Comparison of ENCODE assay signal across 20 mouse cellular contexts in genomic region chr7:141892151-141892550, GRCm38 (mm10). TPM values are rescaled to one million over a fixed set of nuclear protein-coding genes. Genes with fewer than 3 reads are reported as not detected.
DNase-seq lines count a peak whose midpoint lies in the region; ATAC-seq lines count a peak whose summit lies in the region.
"Had no signal": no experiment of that assay in that cellular context is flagged by ENCODE, and none has a peak within 500 bp of the region (broad histone marks: within the 10 kb centered on the region; RNA-seq: fewer than 3 reads in every experiment).

No protein-coding gene starts in this region.

- peaks cover 52% of the 10 kb centered on the region for H3K36me3 ChIP-seq in lung, embryonic 15.5 days
- H3K36me3 ChIP-seq in hindbrain, embryonic 13.5 days, result peaks cover 70% of the 10 kb centered on the region

- DNase-seq in cerebellum, adult 11-12 months, result peak; percentile 52
- DNase-seq in cerebellum, postnatal 4 days (ENCODE audit: low spot score in 2 of 2), result no peak
- no peak for DNase-seq in lung, postnatal 14 days
- peak; percentile 53 to 57 for DNase-seq in cerebellum, postnatal 10 days
- DNase-seq in fat pad, adult 2 months (ENCODE audit: extremely low read depth, low read depth, low spot score), result peak; percentile 16
- DNase-seq in yolk sac, embryonic 10.5 days (ENCODE audit: low spot score), result no peak
- DNase-seq: adrenal gland, postnatal 14 days; gastrocnemius, postnatal 10 days; kidney, adult 8-10 months had no signal

- no peak overlapping the region for H3K4me2 ChIP-seq in lung, embryonic 15.5 days
- no peak overlapping the region for H3K4me2 ChIP-seq in hindbrain, embryonic 13.5 days
- H3K4me2 ChIP-seq: forebrain, embryonic 15.5 days; heart, embryonic 12.5 days; hindbrain, embryonic 15.5 days had no signal

- no peaks in the 10 kb centered on the region for H3K27me3 ChIP-seq in lung, embryonic 15.5 days
- H3K27me3 ChIP-seq in hindbrain, embryonic 13.5 days, result no peaks in the 10 kb centered on the region
- H3K27me3 ChIP-seq: forebrain, embryonic 15.5 days; heart, embryonic 12.5 days; hindbrain, embryonic 15.5 days; Patski had no signal

- no peaks in the 10 kb centered on the region for H3K9me3 ChIP-seq in lung, embryonic 15.5 days
- H3K9me3 ChIP-seq in hindbrain, embryonic 13.5 days, result no peaks in the 10 kb centered on the region
- H3K9me3 ChIP-seq: embryonic facial prominence, embryonic 10.5 days; forebrain, embryonic 10.5 days; forebrain, embryonic 15.5 days; heart, embryonic 12.5 days; hindbrain, embryonic 10.5 days; hindbrain, embryonic 15.5 days had no signal

- H3K9ac ChIP-seq in lung, embryonic 15.5 days, result no peak overlapping the region
- H3K9ac ChIP-seq in hindbrain, embryonic 13.5 days, result no peak overlapping the region
- H3K9ac ChIP-seq: forebrain, embryonic 15.5 days; heart, embryonic 12.5 days; hindbrain, embryonic 15.5 days had no signal

- peak; percentile 11; the same call in 1 of the 2 replicates for ATAC-seq in lung, embryonic 15.5 days (ENCODE audit: borderline replicate concordance, extremely low read depth, low FRiP score, low TSS enrichment)
- no peak for ATAC-seq in hindbrain, embryonic 13.5 days (ENCODE audit: low FRiP score)
- ATAC-seq: activated CD4-positive, CD25-positive, alpha-beta regulatory T cell, adult 4 months; forebrain, embryonic 15.5 days; intestine, embryonic 16.5 days; Patski had no signal

- no peak overlapping the region for H3K27ac ChIP-seq in lung, embryonic 15.5 days
- H3K27ac ChIP-seq in hindbrain, embryonic 13.5 days, result no peak overlapping the region
- H3K27ac ChIP-seq: embryonic facial prominence, embryonic 10.5 days; forebrain, embryonic 10.5 days; forebrain, embryonic 15.5 days; hindbrain, embryonic 10.5 days; hindbrain, embryonic 15.5 days had no signal

- no peak overlapping the region for H3K4me3 ChIP-seq in lung, embryonic 15.5 days
- no peak overlapping the region for H3K4me3 ChIP-seq in hindbrain, embryonic 13.5 days
- H3K4me3 ChIP-seq: embryonic facial prominence, embryonic 10.5 days; forebrain, embryonic 10.5 days; forebrain, embryonic 15.5 days; heart, embryonic 12.5 days; hindbrain, embryonic 10.5 days; hindbrain, embryonic 15.5 days had no signal

- H3K4me1 ChIP-seq in lung, embryonic 15.5 days, result no peaks in the 10 kb centered on the region
- H3K4me1 ChIP-seq in hindbrain, embryonic 13.5 days (replicated peaks), result peaks cover 5% of the 10 kb centered on the region
- H3K4me1 ChIP-seq: embryonic facial prominence, embryonic 10.5 days; forebrain, embryonic 10.5 days had no signal

- 92% methylated on average over 7 of the region's 7 CpGs for WGBS in lung, embryonic 15.5 days
- whole genome bisulfite sequencing in hindbrain, embryonic 13.5 days, result 94% methylated on average over 7 of the region's 7 CpGs

RNA-seq across cellular contexts. Expression of gene Tollip, which starts 26.2 kb away (rescaled TPM):
- 46.5 and 50.7 TPM in 2 replicates for polyA plus RNA-seq in lung, embryonic 15.5 days (2015; fragmentation: Nextera tagmentation; extraction: Ambion mirVana)
- polyA plus RNA-seq in hindbrain, embryonic 13.5 days (2015; fragmentation: Nextera tagmentation; extraction: Ambion mirVana), result 70.1 and 72.9 TPM in 2 replicates

RNA-seq across cellular contexts. Expression of gene Muc5b, which starts 53.3 kb away (rescaled TPM):
- 0.23 and 0.25 TPM in 2 replicates for polyA plus RNA-seq in lung, embryonic 15.5 days (2015; fragmentation: Nextera tagmentation; extraction: Ambion mirVana)
- polyA plus RNA-seq in hindbrain, embryonic 13.5 days (2015; fragmentation: Nextera tagmentation; extraction: Ambion mirVana), result 0.04 and 0.05 TPM in 2 replicates
- polyA plus RNA-seq: activated CD4-positive, CD25-positive, alpha-beta regulatory T cell, adult 4 months; intestine, embryonic 16.5 days; Patski had no signal

RNA-seq across cellular contexts. Expression of gene Brsk2, which starts 57.4 kb away (rescaled TPM):
- 0.48 and 0.69 TPM in 2 replicates for polyA plus RNA-seq in lung, embryonic 15.5 days (2015; fragmentation: Nextera tagmentation; extraction: Ambion mirVana)
- 22.5 and 24.5 TPM in 2 replicates for polyA plus RNA-seq in hindbrain, embryonic 13.5 days (2015; fragmentation: Nextera tagmentation; extraction: Ambion mirVana)

Comparison
In these comparisons a context has a peak if more than half of its experiments do, and no peak if none do; other contexts are left out.
1. DNase-seq: peak in cerebellum, adult 11-12 months (single experiment), cerebellum, postnatal 10 days (2 of 2) and fat pad, adult 2 months (single experiment); none in cerebellum, postnatal 4 days (0 of 2), lung, postnatal 14 days (single experiment) and yolk sac, embryonic 10.5 days (single experiment).
2. RNA of gene Brsk2, which starts 57.4 kb away (polyA plus RNA-seq): 22.5 to 24.5 TPM in hindbrain, embryonic 13.5 days; 0.48 to 0.69 TPM in lung, embryonic 15.5 days; every median in the first group is over 10 times any median in the second.